Mouse (Mus musculus) kidney, embryonic 14.5 days (tissue): ENCODE measurements around the gene Mapk12. TPM values are rescaled to one million over a fixed set of nuclear protein-coding genes. Genes with fewer than 3 reads are reported as not detected.

Source experiments
- ATAC-seq: fragments of 200-750 bp; cut with Nextera tagmentation; 2 replicates; pipeline ENCODE4 v1.8.0; 2017; ENCODE audit warnings: moderate number of reproducible peaks, mild to moderate bottlenecking, moderate TSS enrichment, moderate library complexity; ENCODE audit not compliant: low FRiP score, low TSS enrichment
- H3K27ac ChIP-seq: fragments of 300-500 bp; sonication (generic); 2 replicates; pipeline ENCODE4 v1.5.1; 2014; ENCODE audit warnings: low read depth, mild to moderate bottlenecking, low read length, moderate library complexity, mixed read lengths
- H3K27me3 ChIP-seq: fragments of 300-500 bp; sonication (generic); 2 replicates; pipeline ENCODE4 v1.6.1; 2014; ENCODE audit warnings: mild to moderate bottlenecking, low read length; ENCODE audit not compliant: control insufficient read depth, insufficient read depth
- H3K36me3 ChIP-seq: fragments of 300-500 bp; sonication (generic); 2 replicates; pipeline ENCODE4 v1.6.1; 2014; ENCODE audit warnings: low read length, mixed read lengths; ENCODE audit not compliant: control insufficient read depth, insufficient read depth
- H3K4me1 ChIP-seq: fragments of 300-500 bp; sonication (generic); 2 replicates; pipeline ENCODE4 v1.6.1; 2014; ENCODE audit warnings: low read length, mixed read lengths; ENCODE audit not compliant: control insufficient read depth, insufficient read depth
- H3K4me2 ChIP-seq: fragments of 300-500 bp; sonication (generic); replicated peaks from 2 replicates; pipeline ENCODE4 v1.6.1; 2014; ENCODE audit warnings: low read depth, mild to moderate bottlenecking, low read length
- H3K4me3 ChIP-seq: fragments of 300-500 bp; sonication (generic); 2 replicates; pipeline ENCODE4 v1.5.1; 2014; ENCODE audit warnings: mild to moderate bottlenecking, low read length
- H3K9ac ChIP-seq: fragments of 300-500 bp; sonication (generic); 2 replicates; pipeline ENCODE4 v1.6.1; 2014; ENCODE audit warnings: low read depth, mild to moderate bottlenecking, low read length, moderate library complexity
- H3K9me3 ChIP-seq: fragments of 300-500 bp; sonication (generic); 2 replicates; pipeline ENCODE4 v1.6.1; 2016; ENCODE audit warnings: low read length; ENCODE audit not compliant: control insufficient read depth
- WGBS: fragments of 180-500 bp; shearing (Covaris S2); extraction: QIAGEN DNeasy Blood & Tissue Kit; methylation state at CpG from one replicate; pipeline ENCODE4 v1.1.7; 2014; 5-methylcytosine and 5-hydroxymethylcytosine counted together
- polyA plus RNA-seq: library from polyadenylated mRNA; unstranded; fragments of >200 nt; fragmentation: Nextera tagmentation; extraction: Ambion mirVana; gene quantifications from 2 replicates; pipeline ENCODE4 v1.2.1, GENCODE M21; 2014

Mapk12 gene
- polyA plus RNA-seq, 1 experiment from 2014 or later: 20.8 TPM

DNA sequence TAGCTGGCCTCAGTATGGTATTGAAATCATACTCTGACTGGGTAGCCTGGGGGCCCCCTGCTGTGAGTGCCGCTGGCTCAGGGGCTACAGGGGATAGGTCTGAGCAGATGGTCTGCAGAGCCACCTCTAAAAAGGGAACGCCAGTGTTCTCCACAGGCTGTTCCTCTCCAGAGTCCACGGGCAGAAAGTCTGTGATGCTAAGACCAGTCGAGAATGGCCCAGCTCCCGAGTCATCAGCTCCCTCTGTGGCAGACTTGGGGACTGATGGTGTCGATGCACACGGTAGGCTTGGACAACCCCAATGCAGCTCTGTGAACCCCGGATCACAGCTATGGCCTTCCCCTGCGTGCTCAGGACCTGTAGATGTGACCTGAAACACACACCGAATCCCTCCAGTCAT lies 36.6 kb downstream of the Mapk12 start:
- Histone ChIP-seq H3K9ac (no peak overlapping the region), H3K9me3 (no peaks in the 10 kb centered on the region), H3K4me1 (no peaks in the 10 kb centered on the region), H3K27ac (no peak overlapping the region), H3K4me3 (no peak overlapping the region), H3K4me2 (no peak overlapping the region), H3K36me3 (peaks cover 97% of the 10 kb centered on the region), H3K27me3 (no peaks in the 10 kb centered on the region)
- no peak for ATAC-seq
- WGBS: 89% methylated on average over 10 of the region's 10 CpGs

DNA sequence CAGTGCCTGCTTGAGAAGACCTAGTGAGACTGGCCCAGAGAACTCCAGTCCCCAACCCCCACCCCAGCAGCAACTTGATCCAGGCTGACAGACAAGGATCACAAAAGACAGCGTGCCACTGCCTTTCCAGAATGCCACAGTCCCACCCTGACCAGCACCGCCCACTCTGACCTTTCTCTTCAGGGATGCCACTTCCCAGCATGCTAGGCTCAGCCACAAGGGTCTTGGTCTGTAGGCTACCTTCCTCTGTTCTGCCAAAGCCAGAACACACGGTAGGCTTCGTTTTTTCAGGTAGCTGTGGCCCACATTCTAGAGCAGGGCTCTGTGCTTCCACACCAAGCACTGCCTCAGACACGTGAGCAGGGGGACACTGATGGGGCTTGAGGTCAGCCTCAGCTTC lies 37.9 kb downstream of the Mapk12 start:
- Histone ChIP-seq H3K9ac (no peak overlapping the region), H3K27ac (no peak overlapping the region), H3K4me1 (no peaks in the 10 kb centered on the region), H3K4me2 (no peak overlapping the region), H3K9me3 (no peaks in the 10 kb centered on the region), H3K4me3 (no peak overlapping the region), H3K36me3 (peaks cover 97% of the 10 kb centered on the region), H3K27me3 (no peaks in the 10 kb centered on the region)
- WGBS: 73% methylated on average over 5 of the region's 5 CpGs
- no peak for ATAC-seq

DNA sequence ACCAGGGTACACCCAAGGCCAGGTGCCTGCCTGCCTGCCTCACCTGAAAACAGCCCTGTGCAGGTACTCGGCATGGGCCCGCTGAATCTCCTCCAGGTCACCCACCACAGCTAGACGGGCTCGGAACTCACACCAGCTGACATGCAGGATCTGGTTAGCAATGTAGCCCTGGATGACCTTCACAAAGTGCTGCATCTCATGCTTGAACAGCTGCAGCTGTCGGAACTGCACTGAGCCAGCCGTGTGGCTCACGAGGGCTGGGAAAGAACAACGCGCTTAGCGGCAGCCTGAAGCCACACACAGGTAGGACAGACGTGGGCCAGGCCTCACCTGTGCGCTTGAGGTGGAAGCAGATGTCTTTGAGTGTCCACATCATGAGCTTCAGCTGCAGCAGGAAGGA lies 39.7 kb downstream of the Mapk12 start:
- 89% methylated on average over 12 of the region's 12 CpGs for WGBS
- Histone ChIP-seq H3K27ac (no peak overlapping the region), H3K36me3 (peaks cover 98% of the 10 kb centered on the region), H3K9ac (no peak overlapping the region), H3K4me2 (no peak overlapping the region), H3K9me3 (no peaks in the 10 kb centered on the region), H3K4me3 (no peak overlapping the region), H3K27me3 (no peaks in the 10 kb centered on the region), H3K4me1 (no peaks in the 10 kb centered on the region)
- no peak for ATAC-seq

DNA sequence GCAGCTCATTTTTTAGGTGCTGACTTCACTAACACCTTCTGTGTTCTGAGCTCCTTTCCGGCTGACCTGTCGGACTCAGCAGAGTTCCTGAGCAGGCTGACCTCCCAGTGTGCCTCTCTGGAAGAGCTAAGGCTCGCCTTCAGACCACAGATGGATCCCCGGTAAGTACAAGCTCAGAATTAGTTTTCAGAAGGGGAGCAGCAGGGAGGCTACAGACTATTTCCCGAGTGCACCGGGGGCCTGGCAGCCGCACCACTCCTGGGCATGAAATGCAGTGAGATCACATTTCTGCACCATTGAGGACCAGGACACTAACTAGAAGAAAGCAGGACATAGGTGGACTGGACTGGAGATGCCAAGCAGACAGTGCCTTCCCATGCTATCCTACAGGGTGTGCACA lies 41.9 kb downstream of the Mapk12 start:
- Histone ChIP-seq H3K4me1 (no peaks in the 10 kb centered on the region), H3K9ac (no peak overlapping the region), H3K4me2 (no peak overlapping the region), H3K36me3 (peaks cover 97% of the 10 kb centered on the region), H3K9me3 (no peaks in the 10 kb centered on the region), H3K4me3 (no peak overlapping the region), H3K27ac (no peak overlapping the region), H3K27me3 (no peaks in the 10 kb centered on the region)
- WGBS: 84% methylated on average over 7 of the region's 7 CpGs
- no peak for ATAC-seq

DNA sequence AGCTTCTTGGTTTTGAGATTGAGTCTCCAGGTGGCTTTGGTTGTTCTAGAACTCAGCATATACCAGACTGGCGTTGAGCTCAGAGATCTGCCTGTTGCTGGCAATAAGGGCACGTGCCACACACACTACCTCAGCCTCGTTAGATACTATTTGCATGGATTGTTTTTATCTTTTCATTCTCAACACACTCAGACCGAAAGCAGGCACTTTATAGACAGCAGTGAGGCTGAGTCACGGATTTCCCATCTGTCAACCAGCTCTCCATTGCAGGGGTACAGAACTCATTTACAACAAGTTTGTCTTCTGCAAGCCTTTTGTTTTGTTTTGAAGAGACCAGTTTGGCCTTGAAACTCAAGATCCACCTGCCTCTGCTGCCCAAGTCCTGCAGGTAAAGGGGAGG lies 43.1 kb downstream of the Mapk12 start:
- no peaks in the 10 kb centered on the region for H3K9me3 ChIP-seq
- 95% methylated on average over 5 of the region's 5 CpGs for WGBS
- no peaks in the 10 kb centered on the region for H3K27me3 ChIP-seq
- H3K27ac ChIP-seq: no peak overlapping the region
- no peak overlapping the region for H3K4me2 ChIP-seq
- H3K36me3 ChIP-seq: peaks cover 99% of the 10 kb centered on the region
- H3K4me3 ChIP-seq: no peak overlapping the region
- H3K9ac ChIP-seq: no peak overlapping the region
- no peaks in the 10 kb centered on the region for H3K4me1 ChIP-seq
- no peak for ATAC-seq

DNA sequence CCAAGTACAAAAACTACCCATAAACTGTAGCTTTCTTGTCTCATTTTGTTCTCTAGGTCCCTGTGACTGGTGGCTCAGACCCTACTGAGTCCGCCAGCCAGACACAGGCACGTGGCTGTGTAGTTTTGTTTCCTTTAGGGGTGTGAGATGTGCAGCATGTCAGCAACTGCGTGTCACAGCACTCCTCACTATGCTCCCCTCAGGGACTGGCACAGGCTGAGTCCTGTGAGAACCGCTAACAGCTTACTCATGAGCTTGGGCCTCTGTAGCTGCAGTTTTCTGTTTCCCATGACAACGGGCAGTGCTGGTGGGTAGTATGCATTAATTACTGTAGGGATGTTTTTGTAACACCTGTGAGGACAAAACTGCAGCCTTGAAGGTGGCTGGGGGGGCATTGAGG lies 48.3 kb downstream of the Mapk12 start:
- H3K4me1 ChIP-seq: peaks cover 9% of the 10 kb centered on the region; the same call in 1 of the 2 replicates
- no peaks in the 10 kb centered on the region for H3K9me3 ChIP-seq
- peaks cover 48% of the 10 kb centered on the region for H3K36me3 ChIP-seq
- no peak for ATAC-seq
- H3K27me3 ChIP-seq: no peaks in the 10 kb centered on the region
- no peak overlapping the region for H3K9ac ChIP-seq
- H3K4me3 ChIP-seq: no peak overlapping the region
- whole genome bisulfite sequencing: 77% methylated on average over 5 of the region's 5 CpGs
- no peak overlapping the region for H3K4me2 ChIP-seq
- no peak overlapping the region for H3K27ac ChIP-seq

DNA sequence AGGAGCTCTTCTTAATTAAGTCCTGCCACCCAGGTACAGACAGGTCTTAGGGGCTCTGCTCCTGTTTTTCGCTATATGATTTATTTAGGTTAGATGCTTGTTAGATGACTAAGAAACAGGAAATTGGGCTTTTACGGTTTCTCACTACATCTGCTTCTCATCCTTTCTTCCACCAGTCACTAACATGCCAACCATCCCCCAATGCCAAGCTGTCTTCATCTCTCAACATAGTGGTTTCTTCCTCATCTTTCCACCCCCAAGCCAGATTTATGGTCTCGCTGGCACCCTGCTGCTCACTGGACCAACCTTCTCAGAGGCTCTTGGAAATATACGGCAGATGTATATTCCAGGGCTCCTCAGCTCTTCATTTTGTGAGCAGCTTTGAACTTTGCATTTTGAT lies 49.8 kb downstream of the Mapk12 start:
- WGBS: 87% methylated on average over 4 of the region's 4 CpGs
- no peak overlapping the region for H3K9ac ChIP-seq
- no peaks in the 10 kb centered on the region for H3K9me3 ChIP-seq
- H3K27me3 ChIP-seq: no peaks in the 10 kb centered on the region
- no peak overlapping the region for H3K4me2 ChIP-seq
- H3K36me3 ChIP-seq: peaks cover 46% of the 10 kb centered on the region
- H3K4me1 ChIP-seq: peaks cover 9% of the 10 kb centered on the region; the same call in 1 of the 2 replicates
- no peak overlapping the region for H3K4me3 ChIP-seq
- H3K27ac ChIP-seq: no peak overlapping the region
- ATAC-seq: no peak

DNA sequence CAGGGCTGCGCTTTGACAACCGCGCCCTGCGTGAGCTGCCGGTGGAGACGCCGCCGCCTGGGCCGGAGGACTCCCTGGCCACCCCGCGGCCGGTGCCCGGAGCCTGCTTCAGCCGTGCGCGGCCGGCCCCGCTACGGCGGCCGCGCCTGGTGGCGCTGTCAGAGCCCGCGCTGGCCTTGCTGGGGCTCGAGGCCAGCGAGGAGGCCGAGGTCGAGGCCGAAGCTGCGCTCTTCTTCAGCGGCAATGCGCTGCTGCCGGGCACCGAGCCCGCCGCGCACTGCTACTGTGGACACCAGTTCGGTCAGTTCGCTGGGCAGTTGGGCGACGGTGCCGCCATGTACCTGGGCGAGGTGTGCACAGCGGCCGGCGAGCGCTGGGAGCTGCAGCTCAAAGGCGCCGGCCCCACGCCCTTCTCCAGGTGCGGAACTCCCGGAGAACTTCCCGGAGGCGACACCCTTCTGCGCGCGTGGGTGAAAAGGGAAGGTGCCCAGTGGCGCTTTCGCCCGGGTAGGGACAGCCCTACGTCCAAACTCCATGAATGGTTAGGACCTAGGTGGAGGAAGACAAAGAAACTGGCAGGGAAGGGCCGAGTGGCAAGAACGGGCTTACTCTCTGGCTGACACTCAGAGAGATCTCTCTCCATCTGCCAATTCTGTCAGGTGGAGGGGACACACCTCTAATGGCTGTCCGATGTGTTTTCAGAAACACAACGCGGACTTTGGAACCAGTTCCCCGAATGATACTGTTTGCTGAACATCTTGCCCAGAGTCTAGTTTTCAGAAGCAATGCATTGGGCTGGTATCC lies 51.1 kb downstream of the Mapk12 start:
- peak; percentile 64 for ATAC-seq
- Histone ChIP-seq H3K36me3 (peaks cover 47% of the 10 kb centered on the region), H3K27ac (peak overlapping the region; percentile 74; the same call in 1 of the 2 replicates), H3K4me2 (peak overlapping the region; percentile 80), H3K4me3 (peak overlapping the region; percentile 95), H3K27me3 (no peaks in the 10 kb centered on the region), H3K9me3 (no peaks in the 10 kb centered on the region), H3K9ac (peak overlapping the region; percentile 95), H3K4me1 (peaks cover 9% of the 10 kb centered on the region; the same call in 1 of the 2 replicates)
- 3% methylated on average over 63 of the region's 68 CpGs for WGBS

DNA sequence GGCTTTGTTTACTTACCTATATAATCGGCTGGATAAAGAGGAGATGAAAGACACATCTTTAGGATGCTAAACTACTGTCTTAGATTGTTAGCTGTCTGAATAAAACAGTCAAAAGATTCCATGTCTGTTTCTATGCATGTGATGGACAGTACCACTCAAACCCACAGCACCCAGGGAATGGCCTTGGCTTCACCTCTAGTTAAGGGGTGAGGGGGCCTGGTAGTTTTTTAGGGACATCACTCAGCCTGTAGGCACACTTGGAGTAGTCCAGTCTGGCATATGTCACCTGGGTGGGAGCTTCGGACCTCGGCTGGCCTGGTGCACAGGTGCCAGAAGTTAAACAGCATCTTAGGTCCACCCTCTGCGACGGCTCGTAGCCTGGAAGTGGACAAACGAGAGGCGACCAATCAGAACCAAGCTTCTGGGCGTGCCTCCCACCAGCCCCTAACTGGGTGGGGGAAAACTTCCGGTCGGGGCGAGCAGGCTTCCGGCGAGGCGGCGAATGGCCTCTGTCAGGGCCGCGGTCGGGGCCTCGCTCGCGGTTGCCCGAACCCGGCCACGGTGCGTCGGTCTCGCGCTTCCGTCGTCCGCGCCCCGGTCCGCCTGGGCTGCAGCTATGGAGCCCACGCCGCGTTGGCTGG lies 51.8 kb downstream of the Mapk12 start, which contains the start of gene Selenoo:
Gene Selenoo (plus strand): TSS at position 478 of the 641 bp plus-strand sequence.
- Histone ChIP-seq H3K9ac (peak within 1 kb of the TSS; percentile 95), H3K4me1 (peaks cover 9% of the 10 kb centered on the region; the same call in 1 of the 2 replicates), H3K9me3 (no peaks in the 10 kb centered on the region), H3K27me3 (no peaks in the 10 kb centered on the region), H3K36me3 (peaks cover 46% of the 10 kb centered on the region), H3K27ac (peak within 1 kb of the TSS; percentile 74; the same call in 1 of the 2 replicates), H3K4me2 (peak within 1 kb of the TSS; percentile 80), H3K4me3 (peak within 1 kb of the TSS; percentile 95)
- ATAC-seq: peak; percentile 98
- WGBS: 2% methylated on average over 28 of the region's 38 CpGs
